Mouse (Mus musculus) liver, postnatal 0 days (tissue): ENCODE data around the gene Zdhhc12. TPM values are rescaled to one million over a fixed set of nuclear protein-coding genes. Genes with fewer than 3 reads are reported as not detected.
"Not testable (repeated sequence)": the region's sequence is repeated elsewhere in the genome, so short reads cannot be mapped to it uniquely, and the experiment has no call there.

Experiments used
- ATAC-seq: fragments of 200-750 bp; cut with Nextera tagmentation; 2 replicates; pipeline ENCODE4 v1.8.0; 2017; ENCODE audit warnings: mild to moderate bottlenecking, moderate library complexity
- DNase-seq: peaks from one replicate; pipeline ENCODE4 v3.0.0-alpha.2; 2016
- H3K27ac ChIP-seq: fragments of 300-500 bp; sonication (generic); 2 replicates; pipeline ENCODE4 v1.5.1; 2014; ENCODE audit warnings: antibody characterized with exemption, moderate library complexity, mild to moderate bottlenecking, low read depth
- H3K27me3 ChIP-seq: fragments of 300-500 bp; sonication (generic); 2 replicates; pipeline ENCODE4 v1.6.1; 2014; ENCODE audit warnings: low read length, control low read depth, mixed read lengths; ENCODE audit not compliant: insufficient read depth
- H3K36me3 ChIP-seq: fragments of 300-500 bp; sonication (generic); replicated peaks from 2 replicates; pipeline ENCODE4 v1.6.1; 2014; ENCODE audit warnings: mild to moderate bottlenecking, control low read depth, low read length, moderate library complexity, mixed read lengths; ENCODE audit not compliant: insufficient read depth
- H3K4me1 ChIP-seq: fragments of 300-500 bp; sonication (generic); 2 replicates; pipeline ENCODE4 v1.6.1; 2014; ENCODE audit warnings: antibody characterized with exemption, mild to moderate bottlenecking, control low read depth; ENCODE audit not compliant: insufficient read depth
- H3K4me2 ChIP-seq: fragments of 300-500 bp; sonication (generic); 2 replicates; pipeline ENCODE4 v1.6.1; 2014; ENCODE audit warnings: low read depth, mild to moderate bottlenecking, low read length, moderate library complexity, mixed read lengths
- H3K4me3 ChIP-seq: fragments of 300-500 bp; sonication (generic); 2 replicates; pipeline ENCODE4 v1.5.1; 2014; ENCODE audit warnings: low read depth, low read length
- H3K9ac ChIP-seq: fragments of 300-500 bp; sonication (generic); replicated peaks from 2 replicates; pipeline ENCODE4 v1.6.1; 2014; ENCODE audit warnings: mild to moderate bottlenecking, moderate library complexity
- H3K9me3 ChIP-seq: fragments of 300-500 bp; sonication (generic); 2 replicates; pipeline ENCODE4 v1.6.1; 2016; ENCODE audit warnings: mild to moderate bottlenecking, control low read depth, low read length, mixed read lengths
- CTCF ChIP-seq: sonication (generic); IDR thresholded peaks from 2 replicates; pipeline ENCODE4 v1.5.1; 2016; ENCODE audit warnings: antibody characterized with exemption, low read depth
- EP300 ChIP-seq: IDR thresholded peaks from 2 replicates; pipeline ENCODE4 v1.6.1; 2016; ENCODE audit warnings: antibody characterized with exemption, low read depth, mild to moderate bottlenecking
- WGBS: fragments of 180-500 bp; shearing (Covaris S2); extraction: QIAGEN DNeasy Blood & Tissue Kit; methylation state at CpG from one replicate; pipeline ENCODE4 v1.1.7; 2014; ENCODE audit not compliant: insufficient replicate concordance; 5-methylcytosine and 5-hydroxymethylcytosine counted together
- polyA plus RNA-seq: library from polyadenylated mRNA; unstranded; fragments of >200 nt; fragmentation: Nextera tagmentation; extraction: Ambion mirVana; gene quantifications from 2 replicates; pipeline ENCODE4 v1.2.1, GENCODE M21; 2015

Gene Zdhhc12
- polyA plus RNA-seq, 1 experiment from 2014 or later = 25.1 TPM

GRCm38 (mm10) chr2:30057223-30057904 lies 36.1 kb downstream of the Zdhhc12 start, which contains the start of gene Set:
Set (plus strand) TSS chr2:30057378.
- no peak within 1 kb of the TSS for H3K4me3 ChIP-seq
- no peak within 1 kb of the TSS for H3K4me2 ChIP-seq
- H3K27ac ChIP-seq = no peak within 1 kb of the TSS
- 45% methylated on average over 11 of the region's 12 CpGs for WGBS
- no peak within 1 kb of the TSS for H3K9ac ChIP-seq
- no peaks in the 10 kb centered on the region; the same call in 1 of the 2 replicates for H3K27me3 ChIP-seq
- no peak for TF ChIP-seq CTCF
- no peak for TF ChIP-seq EP300
- DNase-seq = peak; percentile 43
- H3K9me3 ChIP-seq = no peaks in the 10 kb centered on the region
- H3K4me1 ChIP-seq = peaks cover 11% of the 10 kb centered on the region
- no peaks in the 10 kb centered on the region for H3K36me3 ChIP-seq
- ATAC-seq = 0 out of 2 replicates have a peak, but pooled peaks have one; percentile 30

GRCm38 (mm10) chr2:30056736-30057135 lies 36.7 kb downstream of the Zdhhc12 start:
- no peak overlapping the region for H3K4me3 ChIP-seq
- no peaks in the 10 kb centered on the region; the same call in 1 of the 2 replicates for H3K27me3 ChIP-seq
- H3K4me1 ChIP-seq = peaks cover 9% of the 10 kb centered on the region
- H3K36me3 ChIP-seq = no peaks in the 10 kb centered on the region
- H3K9me3 ChIP-seq = no peaks in the 10 kb centered on the region
- TF ChIP-seq CTCF (no peak), EP300 (no peak)
- H3K4me2 ChIP-seq = no peak overlapping the region
- no peak overlapping the region for H3K27ac ChIP-seq
- ATAC-seq = no peak
- no peak for DNase-seq
- H3K9ac ChIP-seq = no peak overlapping the region
- 78% methylated on average over 3 of the region's 3 CpGs for WGBS

- not testable (repeated sequence) for H3K9ac ChIP-seq, ATAC-seq, H3K4me2 ChIP-seq, DNase-seq, H3K4me3 ChIP-seq, H3K27ac ChIP-seq, H3K9me3 ChIP-seq, H3K27me3 ChIP-seq, H3K36me3 ChIP-seq, H3K4me1 ChIP-seq
- TF ChIP-seq CTCF = peak; percentile 25; the same call in 1 of the 2 replicates
- WGBS = 93% methylated on average over 3 of the region's 3 CpGs
These were observed 38.1 kb downstream of the Zdhhc12 start for GRCm38 (mm10) chr2:30055310-30055709.

GRCm38 (mm10) chr2:30051992-30052761 lies 41.3 kb downstream of the Zdhhc12 start:
- H3K4me2 ChIP-seq = no peak overlapping the region

GRCm38 (mm10) chr2:30049831-30050230 lies 43.6 kb downstream of the Zdhhc12 start:
- no peak overlapping the region for H3K27ac ChIP-seq
- H3K4me2 ChIP-seq = no peak overlapping the region
- no peak for TF ChIP-seq CTCF
- 0 out of 2 replicates have a peak, but pooled peaks have one; percentile 29 for TF ChIP-seq EP300

More at GRCm38 (mm10) chr2:30051992-30052761, 41.3 kb downstream of the Zdhhc12 start:
- 40% methylated on average over 6 of the region's 6 CpGs for WGBS
- DNase-seq = no peak
- H3K9ac ChIP-seq = no peak overlapping the region
- no peak overlapping the region for H3K27ac ChIP-seq
- TF ChIP-seq CTCF = peak; percentile 67
- TF ChIP-seq EP300 = no peak
- no peaks in the 10 kb centered on the region; the same call in 1 of the 2 replicates for H3K27me3 ChIP-seq
- no peak overlapping the region for H3K4me3 ChIP-seq
- peaks cover 9% of the 10 kb centered on the region for H3K4me1 ChIP-seq
- ATAC-seq = no peak
- H3K36me3 ChIP-seq = no peaks in the 10 kb centered on the region
- no peaks in the 10 kb centered on the region for H3K9me3 ChIP-seq

GRCm38 (mm10) chr2:30048699-30049388 lies 44.6 kb downstream of the Zdhhc12 start, which contains the start of gene Wdr34:
Wdr34 (minus strand) TSS chr2:30048881.
- Histone ChIP-seq H3K27ac (peak within 1 kb of the TSS; percentile 92), H3K27me3 (no peaks in the 10 kb centered on the region), H3K4me2 (peak within 1 kb of the TSS; percentile 96), H3K9ac (peak within 1 kb of the TSS; percentile 72), H3K9me3 (no peaks in the 10 kb centered on the region), H3K36me3 (no peaks in the 10 kb centered on the region), H3K4me3 (peak within 1 kb of the TSS; percentile 78), H3K4me1 (peaks cover 9% of the 10 kb centered on the region)
- DNase-seq (peak; percentile 98), ATAC-seq (peak; percentile 97)
- no peak for TF ChIP-seq CTCF
- peak; percentile 64 for TF ChIP-seq EP300
- WGBS = 1% methylated on average over 51 of the region's 54 CpGs

More at GRCm38 (mm10) chr2:30049831-30050230, 43.6 kb downstream of the Zdhhc12 start:
- H3K4me3 ChIP-seq = no peak overlapping the region
- H3K9me3 ChIP-seq = no peaks in the 10 kb centered on the region
- no peaks in the 10 kb centered on the region for H3K36me3 ChIP-seq
- H3K27me3 ChIP-seq = no peaks in the 10 kb centered on the region; the same call in 1 of the 2 replicates
- no peak overlapping the region for H3K9ac ChIP-seq
- peaks cover 9% of the 10 kb centered on the region for H3K4me1 ChIP-seq
- WGBS = 30% methylated on average over 3 of the region's 3 CpGs
- ATAC-seq = no peak
- no peak for DNase-seq
